14 mouse cellular contexts compared by ENCODE assay signal in the genomic region with DNA sequence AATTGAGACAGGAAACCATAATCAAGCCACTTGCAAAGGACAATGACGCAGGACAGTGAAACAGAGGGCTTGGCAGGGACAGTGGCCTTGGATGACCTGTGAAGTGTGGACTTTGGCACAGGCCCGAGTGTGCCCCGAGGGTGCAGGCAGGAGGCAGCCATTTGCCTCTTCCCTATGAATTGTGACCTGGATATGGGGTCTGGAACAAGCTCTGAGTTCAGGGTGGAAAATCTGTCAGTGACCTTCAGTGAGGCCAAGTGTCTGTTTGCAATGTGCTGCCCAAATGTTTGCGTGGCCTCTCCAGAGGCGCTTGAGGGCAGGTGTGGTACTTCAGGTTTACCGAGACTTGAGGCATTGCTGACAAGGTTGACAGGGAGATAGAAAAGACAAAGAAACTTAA. TPM values are rescaled to one million over a fixed set of nuclear protein-coding genes. Genes with fewer than 3 reads are reported as not detected.
DNase-seq lines count a peak whose midpoint lies in the region; ATAC-seq and TF ChIP-seq lines count a peak whose summit lies in the region.
"Had no signal": no experiment of that assay in that cellular context is flagged by ENCODE, and none has a peak within 500 bp of the region (broad histone marks: within the 10 kb centered on the region; RNA-seq: fewer than 3 reads in every experiment).

No protein-coding gene starts in this region.

- TF ChIP-seq EP300 in stomach, postnatal 0 days (optimal IDR thresholded peaks at IDR 0.05), result no peak

- no peak overlapping the region for H3K27ac ChIP-seq in heart, embryonic 13.5 days (replicated peaks)
- 0 out of 2 replicates have a peak overlapping the region, but pooled peaks have one; percentile 35 for H3K27ac ChIP-seq in stomach, postnatal 0 days (replicated peaks)
- H3K27ac ChIP-seq: hindbrain, embryonic 10.5 days; kidney, postnatal 0 days; macrophage had no signal

- H3K9ac ChIP-seq in heart, embryonic 13.5 days, result peak overlapping the region; percentile 10; the same call in 1 of the 2 replicates
- no peak overlapping the region for H3K9ac ChIP-seq in stomach, postnatal 0 days (ENCODE audit: low read length)

- ATAC-seq in heart, embryonic 13.5 days (ENCODE audit: extremely low read depth, insufficient number of reproducible peaks, low FRiP score, low TSS enrichment), result no peak
- no peak for ATAC-seq in stomach, postnatal 0 days (ENCODE audit: low FRiP score, low TSS enrichment)
- ATAC-seq: Patski had no signal

- no peaks in the 10 kb centered on the region for H3K36me3 ChIP-seq in heart, embryonic 13.5 days
- H3K36me3 ChIP-seq in stomach, postnatal 0 days (ENCODE audit: control insufficient read depth, insufficient read depth, low read length), result no peaks in the 10 kb centered on the region
- H3K36me3 ChIP-seq: hindbrain, embryonic 10.5 days had no signal

- no peak overlapping the region for H3K4me3 ChIP-seq in heart, embryonic 13.5 days
- no peak overlapping the region for H3K4me3 ChIP-seq in stomach, postnatal 0 days (ENCODE audit: low read depth, low read length)
- H3K4me3 ChIP-seq: erythroblast, embryonic 14.5 days; hindbrain, embryonic 10.5 days had no signal

- no peaks in the 10 kb centered on the region for H3K27me3 ChIP-seq in heart, embryonic 13.5 days (replicated peaks)
- no peaks in the 10 kb centered on the region for H3K27me3 ChIP-seq in stomach, postnatal 0 days (ENCODE audit: control insufficient read depth, insufficient read depth, low read length)
- H3K27me3 ChIP-seq: Patski had no signal

- H3K4me1 ChIP-seq in heart, embryonic 13.5 days, result peaks cover 50% of the 10 kb centered on the region
- peaks cover 6% of the 10 kb centered on the region; the same call in 1 of the 2 replicates for H3K4me1 ChIP-seq in stomach, postnatal 0 days (replicated peaks; ENCODE audit: control insufficient read depth, insufficient read depth)

- no peaks in the 10 kb centered on the region for H3K9me3 ChIP-seq in heart, embryonic 13.5 days
- H3K9me3 ChIP-seq in stomach, postnatal 0 days (ENCODE audit: control insufficient read depth, low read length), result no peaks in the 10 kb centered on the region
- H3K9me3 ChIP-seq: hindbrain, embryonic 10.5 days had no signal

- 62% methylated on average over 6 of the region's 6 CpGs for WGBS in heart, embryonic 13.5 days
- WGBS in stomach, postnatal 0 days, result 51% methylated on average over 6 of the region's 6 CpGs

- TF ChIP-seq CTCF in stomach, postnatal 0 days (IDR thresholded peaks at IDR 0.05; ENCODE audit: low read depth), result no peak

- DNase-seq in heart, adult 9 months (ENCODE audit: low spot score in 2 of 2), result no peak
- DNase-seq in thymus, postnatal 4 days, result peak; percentile 2
- DNase-seq in thymus, postnatal 25 days, result no peak
- peak; percentile 52 to 78 for DNase-seq in kidney, postnatal 25 days
- peak; percentile 56 for DNase-seq in stomach, postnatal 0 days (ENCODE audit: low spot score)
- no peak for DNase-seq in layer of hippocampus, adult 11-12 months (ENCODE audit: low spot score)
- no peak for DNase-seq in layer of hippocampus, adult 8-10 months (ENCODE audit: low spot score in 2 of 2)
- DNase-seq: thymus, adult 18-20 months had no signal

- no peak overlapping the region for H3K4me2 ChIP-seq in heart, embryonic 13.5 days
- no peak overlapping the region for H3K4me2 ChIP-seq in stomach, postnatal 0 days (replicated peaks; ENCODE audit: low read depth)

RNA-seq across cellular contexts. Expression of a gene that starts 6.5 kb away (rescaled TPM):
- 17.2 and 17.6 TPM in 2 replicates for polyA plus RNA-seq in heart, embryonic 13.5 days (2015; fragmentation: Nextera tagmentation; extraction: Ambion mirVana)
- 18.2 and 19.8 TPM in 2 replicates for polyA plus RNA-seq in stomach, postnatal 0 days (2015; fragmentation: Nextera tagmentation; extraction: Ambion mirVana)
- total RNA-seq in layer of hippocampus, adult 8-10 months (2022), result 10 to 100 TPM; 13.2 to 22.2 (median 15.4) TPM

Comparison
In these comparisons a context has a peak if more than half of its experiments do, and no peak if none do; other contexts are left out.
1. DNase-seq: peak in thymus, postnatal 4 days (single experiment), kidney, postnatal 25 days (2 of 2) and stomach, postnatal 0 days (single experiment); none in heart, adult 9 months (0 of 2), thymus, postnatal 25 days (single experiment), layer of hippocampus, adult 11-12 months (single experiment) and layer of hippocampus, adult 8-10 months (0 of 2).